Mouse (Mus musculus) midbrain, postnatal 0 days (tissue): Measurements from ENCODE around the gene Wnt5b. TPM values are rescaled to one million over a fixed set of nuclear protein-coding genes. Genes with fewer than 3 reads are reported as not detected.
A peak's percentile ranks its signal among the peaks of the same experiment; 100 is the strongest.

Source experiments
- ATAC-seq: fragments of 200-750 bp; cut with Nextera tagmentation; 2 replicates; pipeline ENCODE4 v1.8.0; 2017; ENCODE audit warnings: moderate number of reproducible peaks, mild to moderate bottlenecking, moderate TSS enrichment, moderate library complexity; ENCODE audit not compliant: low FRiP score
- DNase-seq: peaks from one replicate; pipeline ENCODE4 v3.0.0-alpha.2; 2015; ENCODE audit warnings: low spot score
- H3K27ac ChIP-seq: fragments of 300-500 bp; sonication (generic); 2 replicates; pipeline ENCODE4 v1.5.1; 2014; ENCODE audit warnings: low read depth, mild to moderate bottlenecking, low read length, mixed read lengths
- H3K27me3 ChIP-seq: fragments of 300-500 bp; sonication (generic); 2 replicates; pipeline ENCODE4 v1.6.1; 2014; ENCODE audit warnings: low read length, control low read depth, mixed read lengths; ENCODE audit not compliant: insufficient read depth
- H3K36me3 ChIP-seq: fragments of 300-500 bp; sonication (generic); 2 replicates; pipeline ENCODE4 v1.6.1; 2014; ENCODE audit warnings: low read length, control low read depth, mixed read lengths; ENCODE audit not compliant: insufficient read depth
- H3K4me1 ChIP-seq: fragments of 300-500 bp; sonication (generic); 2 replicates; pipeline ENCODE4 v1.6.1; 2014; ENCODE audit warnings: mild to moderate bottlenecking, control low read depth, antibody characterized with exemption, low read length, mixed read lengths; ENCODE audit not compliant: insufficient read depth
- H3K4me2 ChIP-seq: fragments of 300-500 bp; sonication (generic); 2 replicates; pipeline ENCODE4 v1.6.1; 2014; ENCODE audit warnings: low read depth, mild to moderate bottlenecking, low read length, mixed read lengths; ENCODE audit not compliant: poor library complexity, severe bottlenecking
- H3K4me3 ChIP-seq: fragments of 300-500 bp; sonication (generic); 2 replicates; pipeline ENCODE4 v1.5.1; 2014; ENCODE audit warnings: low read depth, mild to moderate bottlenecking, low read length, moderate library complexity
- H3K9ac ChIP-seq: fragments of 300-500 bp; sonication (generic); replicated peaks from 2 replicates; pipeline ENCODE4 v1.6.1; 2014; ENCODE audit warnings: mild to moderate bottlenecking, low read length, moderate library complexity, mixed read lengths; ENCODE audit not compliant: poor library complexity, severe bottlenecking
- H3K9me3 ChIP-seq: fragments of 300-500 bp; sonication (generic); 2 replicates; pipeline ENCODE4 v1.6.1; 2016; ENCODE audit warnings: low read length, control low read depth
- CTCF ChIP-seq: IDR thresholded peaks from 2 replicates; pipeline ENCODE4 v1.5.1; 2016; ENCODE audit warnings: antibody characterized with exemption, mild to moderate bottlenecking
- WGBS: fragments of 180-500 bp; shearing (Covaris S2); extraction: QIAGEN DNeasy Blood & Tissue Kit; methylation state at CpG from one replicate; pipeline ENCODE4 v1.1.7; 2014; 5-methylcytosine and 5-hydroxymethylcytosine counted together
- polyA plus RNA-seq: library from polyadenylated mRNA; unstranded; fragments of >200 nt; fragmentation: Nextera tagmentation; extraction: Ambion mirVana; gene quantifications from 2 replicates; pipeline ENCODE4 v1.2.1, GENCODE M21; 2015
- total RNA-seq: library from RNA; depleted of rRNA; stranded (reverse); fragments of >200 nt; gene quantifications from 2 replicates; pipeline ENCODE4 v1.2.3, GENCODE M21; 2014

Gene Wnt5b
- total and polyA plus RNA-seq, 2 experiments from 2014 or later: 1.6 to 2.1 TPM

DNA sequence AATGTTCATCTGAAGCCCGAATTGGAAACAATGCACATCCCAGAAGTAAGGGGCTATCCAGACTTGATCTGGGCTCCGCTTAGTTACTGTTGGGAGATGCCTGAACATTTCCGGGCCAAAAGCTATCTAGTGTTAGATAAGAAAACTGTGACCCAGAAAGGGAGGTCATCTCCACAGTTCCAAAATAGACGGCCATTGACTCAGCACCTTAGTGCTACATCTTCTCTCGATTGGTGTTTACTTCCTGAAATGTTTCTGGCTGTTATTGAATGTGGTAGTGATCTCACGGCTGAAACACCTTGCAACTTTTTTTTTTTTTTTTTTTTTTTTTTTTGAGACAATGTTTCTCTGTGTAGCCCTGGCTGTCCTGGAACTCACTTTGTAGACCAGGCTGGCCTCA, 68.2 kb downstream of the Wnt5b start:
- H3K9ac ChIP-seq: no peak overlapping the region

DNA sequence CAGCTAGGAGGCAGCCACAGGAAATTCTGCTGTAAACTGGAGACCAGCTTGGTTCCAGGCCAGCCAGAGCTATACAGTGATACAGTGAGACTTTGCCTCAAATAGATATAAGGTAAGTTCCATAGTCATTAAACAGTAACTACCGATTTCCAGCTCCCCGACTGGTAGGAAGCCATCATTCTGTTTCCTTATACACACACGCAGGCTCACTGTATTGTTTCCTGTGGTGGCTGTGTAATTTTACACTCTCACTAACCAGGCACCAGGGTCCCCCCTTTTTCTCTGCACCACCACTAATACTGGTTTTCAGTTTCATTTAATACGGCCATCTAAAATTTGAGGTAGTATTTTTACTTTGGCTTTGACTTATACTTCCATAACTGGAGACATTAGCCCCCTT, 70.2 kb downstream of the Wnt5b start:
- no peaks in the 10 kb centered on the region for H3K27me3 ChIP-seq
- WGBS: 82% methylated on average over 4 of the region's 4 CpGs
- DNase-seq (no peak), ATAC-seq (no peak)
- H3K4me3 ChIP-seq: no peak overlapping the region
- no peak overlapping the region for H3K9ac ChIP-seq
- no peaks in the 10 kb centered on the region for H3K4me1 ChIP-seq
- H3K9me3 ChIP-seq: no peaks in the 10 kb centered on the region
- H3K27ac ChIP-seq: no peak overlapping the region
- TF ChIP-seq CTCF: no peak
- no peaks in the 10 kb centered on the region for H3K36me3 ChIP-seq
- H3K4me2 ChIP-seq: no peak overlapping the region

More for the DNA sequence above, 68.2 kb downstream of the Wnt5b start:
- no peaks in the 10 kb centered on the region for H3K4me1 ChIP-seq
- H3K27ac ChIP-seq: no peak overlapping the region
- no peak for DNase-seq
- H3K4me2 ChIP-seq: no peak overlapping the region
- no peaks in the 10 kb centered on the region for H3K36me3 ChIP-seq
- 89% methylated on average over 6 of the region's 6 CpGs for WGBS
- ATAC-seq: no peak
- no peak for TF ChIP-seq CTCF
- no peaks in the 10 kb centered on the region for H3K9me3 ChIP-seq
- no peaks in the 10 kb centered on the region for H3K27me3 ChIP-seq
- no peak overlapping the region for H3K4me3 ChIP-seq

GRCm38 (mm10) chr6:119473446-119473845, 70.7 kb downstream of the Wnt5b start:
- H3K27ac ChIP-seq: no peak overlapping the region
- DNase-seq: no peak
- H3K9me3 ChIP-seq: no peaks in the 10 kb centered on the region
- no peaks in the 10 kb centered on the region for H3K36me3 ChIP-seq
- no peaks in the 10 kb centered on the region for H3K4me1 ChIP-seq
- no peak for TF ChIP-seq CTCF
- WGBS: 82% methylated on average over 7 of the region's 7 CpGs
- H3K4me2 ChIP-seq: no peak overlapping the region
- no peak overlapping the region for H3K9ac ChIP-seq
- H3K27me3 ChIP-seq: no peaks in the 10 kb centered on the region
- H3K4me3 ChIP-seq: no peak overlapping the region
- no peak for ATAC-seq

DNA sequence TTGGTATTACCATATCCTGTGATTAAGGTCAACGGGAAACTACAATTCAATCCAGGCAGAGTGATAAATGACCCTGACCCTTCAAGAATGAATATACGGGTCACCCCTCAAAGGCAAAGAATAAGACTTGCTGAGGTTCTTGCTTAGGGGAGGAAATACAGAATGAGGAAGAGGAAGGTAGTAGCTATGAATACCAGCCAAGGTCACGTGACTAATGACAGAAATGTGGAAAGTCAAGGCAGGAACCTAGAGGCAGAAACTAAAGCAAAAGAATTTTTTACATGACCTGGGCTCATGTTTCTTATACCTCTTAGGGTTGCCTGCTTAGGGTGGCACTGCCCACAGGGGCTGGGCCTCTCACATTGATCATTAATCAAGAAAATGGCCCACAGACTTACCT, 71.4 kb downstream of the Wnt5b start:
- Histone ChIP-seq H3K27ac (no peak overlapping the region), H3K9me3 (no peaks in the 10 kb centered on the region), H3K9ac (no peak overlapping the region), H3K27me3 (no peaks in the 10 kb centered on the region), H3K4me1 (no peaks in the 10 kb centered on the region), H3K4me3 (no peak overlapping the region), H3K36me3 (no peaks in the 10 kb centered on the region), H3K4me2 (no peak overlapping the region)
- ATAC-seq (no peak), DNase-seq (no peak)
- no peak for TF ChIP-seq CTCF
- 90% methylated on average over 3 of the region's 3 CpGs for WGBS

DNA sequence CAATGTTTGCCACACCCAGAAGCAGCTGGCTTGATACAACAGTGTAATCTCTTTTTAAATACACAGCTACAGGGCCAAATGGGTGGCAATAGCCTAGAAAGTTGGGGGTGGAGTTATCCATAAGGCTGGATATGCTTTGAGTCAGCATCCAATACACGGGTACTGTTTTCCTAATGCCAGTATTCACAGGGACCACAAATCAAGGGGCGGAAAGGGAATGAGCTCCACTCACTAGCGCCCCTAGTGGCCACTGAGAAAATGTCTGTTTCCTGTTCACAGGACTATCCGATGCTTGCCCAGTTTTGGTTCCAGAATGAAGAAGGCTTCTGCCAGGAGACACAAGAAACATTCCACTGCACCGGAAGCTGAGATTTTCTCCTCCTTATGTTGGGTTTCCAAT, 72.0 kb downstream of the Wnt5b start:
- Histone ChIP-seq H3K9me3 (no peaks in the 10 kb centered on the region), H3K4me3 (no peak overlapping the region), H3K27me3 (no peaks in the 10 kb centered on the region), H3K27ac (no peak overlapping the region), H3K4me1 (no peaks in the 10 kb centered on the region), H3K36me3 (no peaks in the 10 kb centered on the region), H3K4me2 (0 out of 2 replicates have a peak overlapping the region, but pooled peaks have one; percentile 6), H3K9ac (no peak overlapping the region)
- peak; percentile 66 for DNase-seq
- ATAC-seq: peak; percentile 52; the same call in 1 of the 2 replicates
- 24% methylated on average over 5 of the region's 5 CpGs for WGBS
- peak; percentile 88 for TF ChIP-seq CTCF

- H3K27ac ChIP-seq: no peak overlapping the region
- no peaks in the 10 kb centered on the region for H3K4me1 ChIP-seq
- no peak for TF ChIP-seq CTCF
- WGBS: 88% methylated on average over 3 of the region's 3 CpGs
- no peak overlapping the region for H3K9ac ChIP-seq
- H3K36me3 ChIP-seq: no peaks in the 10 kb centered on the region
- ATAC-seq: no peak
- H3K4me3 ChIP-seq: no peak overlapping the region
- no peak overlapping the region for H3K4me2 ChIP-seq
- no peaks in the 10 kb centered on the region for H3K9me3 ChIP-seq
- H3K27me3 ChIP-seq: no peaks in the 10 kb centered on the region
- no peak for DNase-seq
These were observed 73.4 kb downstream of the Wnt5b start for GRCm38 (mm10) chr6:119470777-119471176.

DNA sequence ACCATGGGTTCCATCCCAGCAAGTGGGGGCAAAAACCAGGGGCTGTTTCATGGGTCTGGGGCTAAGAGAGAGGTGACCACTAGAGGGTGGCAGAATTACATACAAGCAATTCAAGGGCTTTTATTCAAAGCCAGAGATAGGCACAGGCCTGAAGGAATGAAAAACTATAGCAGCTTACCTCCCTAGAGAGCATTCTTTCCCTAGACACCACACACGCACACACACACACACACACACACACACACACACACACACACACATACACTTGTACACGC, 76.4 kb downstream of the Wnt5b start:
- DNase-seq: no peak

More for the DNA sequence above, 76.4 kb downstream of the Wnt5b start:
- Histone ChIP-seq H3K4me1 (no peaks in the 10 kb centered on the region), H3K4me3 (no peak overlapping the region), H3K27me3 (no peaks in the 10 kb centered on the region), H3K9me3 (no peaks in the 10 kb centered on the region), H3K4me2 (no peak overlapping the region), H3K36me3 (no peaks in the 10 kb centered on the region), H3K27ac (no peak overlapping the region), H3K9ac (no peak overlapping the region)
- TF ChIP-seq CTCF: peak; percentile 43
- WGBS: 95% methylated on average over 2 of the region's 2 CpGs
- ATAC-seq: no peak
